Comparison of ENCODE assay signal across 18 mouse cellular contexts in the genomic region with DNA sequence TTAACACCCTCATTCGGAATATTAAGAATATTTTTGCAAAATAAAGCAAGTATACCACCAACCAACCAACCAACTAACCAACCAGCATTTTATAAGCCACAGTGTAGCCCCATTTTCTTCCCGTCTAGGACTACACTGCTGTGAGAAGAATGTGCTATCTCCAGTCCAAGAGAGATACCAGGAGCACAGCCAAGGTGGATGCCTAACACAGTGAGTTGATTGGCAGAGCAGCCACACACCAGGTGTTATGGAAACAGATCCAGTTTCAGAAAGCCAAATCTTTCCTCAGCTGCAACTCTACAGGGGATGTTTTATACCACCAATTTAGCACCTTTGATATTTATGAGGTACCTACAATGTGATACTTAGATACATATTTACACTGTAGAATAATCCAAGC. TPM values are rescaled to one million over a fixed set of nuclear protein-coding genes. Genes with fewer than 3 reads are reported as not detected.
"Had no signal": no experiment of that assay in that cellular context is flagged by ENCODE, and none has a peak within 500 bp of the region (broad histone marks: within the 10 kb centered on the region; RNA-seq: fewer than 3 reads in every experiment).

No protein-coding gene starts in this region.

- H3K4me3 ChIP-seq: kidney, embryonic 15.5 days; layer of hippocampus, adult 2 months; limb, embryonic 10.5 days; liver, embryonic 12.5 days; lung, embryonic 15.5 days; megakaryocyte, embryonic 14.5 days; midbrain, embryonic 15.5 days; neural tube, embryonic 12.5 days had no signal

- H3K27me3 ChIP-seq: kidney, embryonic 15.5 days; liver, embryonic 12.5 days; lung, embryonic 15.5 days; megakaryocyte, embryonic 14.5 days; midbrain, embryonic 15.5 days; neural tube, embryonic 12.5 days had no signal

- ATAC-seq: liver, embryonic 12.5 days; midbrain, embryonic 15.5 days had no signal

- H3K27ac ChIP-seq: kidney, embryonic 15.5 days; layer of hippocampus, adult 2 months; limb, embryonic 10.5 days; liver, embryonic 12.5 days; lung, embryonic 15.5 days; macrophage; midbrain, embryonic 15.5 days; neural tube, embryonic 12.5 days had no signal

- H3K9ac ChIP-seq: kidney, embryonic 15.5 days; liver, embryonic 12.5 days; lung, embryonic 15.5 days; midbrain, embryonic 15.5 days; neural tube, embryonic 12.5 days had no signal

- DNase-seq: kidney, postnatal 14 days; lung, postnatal 14 days; retina, postnatal 1 day; right cerebral cortex, postnatal 4 days; spleen, adult 18-20 months; thymus, postnatal 4 days had no signal

- H3K36me3 ChIP-seq: kidney, embryonic 15.5 days; limb, embryonic 10.5 days; liver, embryonic 12.5 days; lung, embryonic 15.5 days; midbrain, embryonic 15.5 days; neural tube, embryonic 12.5 days had no signal

- H3K9me3 ChIP-seq: kidney, embryonic 15.5 days; limb, embryonic 10.5 days; liver, embryonic 12.5 days; lung, embryonic 15.5 days; midbrain, embryonic 15.5 days; neural tube, embryonic 12.5 days had no signal

- H3K4me2 ChIP-seq: kidney, embryonic 15.5 days; liver, embryonic 12.5 days; lung, embryonic 15.5 days; midbrain, embryonic 11.5 days; midbrain, embryonic 15.5 days; neural tube, embryonic 12.5 days had no signal

- H3K4me1 ChIP-seq: limb, embryonic 10.5 days; liver, embryonic 12.5 days; lung, embryonic 15.5 days; megakaryocyte, embryonic 14.5 days; midbrain, embryonic 15.5 days; neural tube, embryonic 12.5 days had no signal

RNA-seq across cellular contexts. Expression of a gene that starts 57.6 kb away (rescaled TPM):
- polyA plus RNA-seq: kidney, embryonic 15.5 days; limb, embryonic 10.5 days; liver, embryonic 12.5 days; liver, embryonic 16.5 days; macrophage; midbrain, embryonic 11.5 days; midbrain, embryonic 15.5 days; neural tube, embryonic 12.5 days; stomach, embryonic 14.5 days had no signal
